Mouse (Mus musculus) lung, postnatal 0 days (tissue): ENCODE measurements around the gene Dach1.

Experiments
- CTCF ChIP-seq: IDR thresholded peaks from 2 replicates; pipeline ENCODE4 v1.5.1; 2016; ENCODE audit warnings: antibody characterized with exemption, mild to moderate bottlenecking
- EP300 ChIP-seq: IDR thresholded peaks from 2 replicates; pipeline ENCODE4 v1.6.1; 2016; ENCODE audit warnings: antibody characterized with exemption, mild to moderate bottlenecking, control low read depth

DNA sequence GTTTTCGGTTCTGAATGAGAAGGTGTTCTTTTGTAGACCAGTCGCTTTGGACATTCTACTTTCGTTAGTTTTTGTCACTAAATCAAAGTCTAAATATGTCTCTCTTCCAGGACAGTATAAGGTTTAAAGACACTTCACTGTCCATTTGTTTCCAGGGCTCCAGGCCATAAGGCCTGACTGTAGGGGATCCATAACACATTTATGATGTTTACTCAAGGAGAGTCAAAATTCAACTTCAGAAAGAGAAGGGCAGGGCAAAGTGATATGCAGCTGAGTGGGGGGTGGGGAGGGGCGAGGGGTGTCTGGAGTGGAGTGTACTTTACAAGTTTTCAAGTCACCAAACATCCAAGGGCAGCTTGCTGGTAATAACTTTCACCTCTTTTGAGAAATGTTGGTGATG, 146.0 kb downstream of the Dach1 start:
- TF ChIP-seq CTCF (no peak), EP300 (no peak)
